Mouse (Mus musculus): ENCODE data around the gene Gm11032. TPM values are rescaled to one million over a fixed set of nuclear protein-coding genes. Genes with fewer than 3 reads are reported as not detected.

The Gm11032 gene
- not detected for polyA plus RNA-seq (2014; fragmentation: Illumina TruSeq; extraction: RNeasy Lipid Tissue Mini Kit (QIAGEN cat#74804); ENCODE audit: low read depth, low replicate concordance)

DNA sequence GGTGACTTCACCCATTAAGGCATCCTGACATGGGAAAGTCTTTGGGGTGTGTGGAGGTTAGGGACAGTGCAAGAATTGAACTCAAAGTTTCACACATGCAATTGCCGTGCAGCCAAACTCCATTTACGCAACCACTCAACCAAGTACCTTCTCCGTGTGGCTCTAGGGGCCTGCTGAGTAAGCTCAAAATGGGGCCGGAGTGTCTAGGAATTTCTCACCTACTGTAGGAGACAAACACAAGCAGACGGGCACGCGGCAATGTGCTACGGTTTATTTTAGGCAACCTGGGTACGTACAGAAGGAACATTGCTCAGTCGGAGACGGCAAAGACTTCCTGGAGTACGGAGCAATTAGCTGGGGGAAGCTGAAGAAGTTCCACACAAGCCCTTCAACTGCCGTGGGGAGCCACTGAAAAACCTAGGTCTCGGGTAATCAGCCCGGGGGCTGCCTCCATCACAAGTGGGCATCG lies at the start of gene Gm11032:
Gm11032 (plus strand) TSS at position 51 of the 469 bp plus-strand sequence.

DNA sequence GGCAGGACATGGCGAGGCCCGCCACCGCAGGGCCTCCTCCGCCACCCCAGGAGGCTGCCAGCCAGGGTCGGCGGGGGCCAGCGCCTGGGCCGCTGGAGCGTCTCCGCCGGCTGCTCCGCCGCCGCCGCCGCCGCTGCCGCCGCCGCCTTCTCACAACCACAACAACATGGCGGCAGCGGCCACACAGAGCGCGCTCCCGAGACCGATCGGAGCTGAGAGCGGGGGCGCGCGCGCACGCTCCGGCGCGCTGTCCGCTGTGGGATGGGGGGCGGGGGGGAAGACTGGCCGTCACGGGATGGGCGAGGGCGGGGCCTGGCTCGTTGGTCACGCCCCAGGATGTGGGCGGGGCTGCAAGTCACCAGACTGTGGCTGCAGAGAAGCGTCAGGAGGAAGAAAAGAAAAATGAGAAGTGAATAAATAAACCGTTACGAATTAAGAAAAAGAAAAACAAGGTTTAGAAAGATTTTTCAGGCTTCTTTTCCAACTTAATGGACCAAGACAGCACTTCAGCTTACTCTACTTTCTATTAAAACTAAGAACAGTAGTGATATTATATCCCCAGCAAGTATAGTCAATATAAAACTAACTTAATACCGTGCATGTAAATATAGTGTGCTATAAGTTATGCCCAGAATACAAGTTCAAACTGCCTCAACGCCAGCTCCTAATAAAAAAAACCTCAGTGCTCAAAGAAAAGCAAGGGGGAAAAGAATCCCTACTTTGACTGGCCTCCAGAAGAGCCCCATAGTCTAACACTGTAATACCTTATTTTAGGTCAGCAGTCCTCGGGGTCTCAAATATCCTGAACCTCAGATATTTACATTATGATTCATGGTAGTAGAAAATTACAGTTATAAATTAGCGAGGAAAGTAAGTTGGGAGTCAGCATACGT lies 25.0 kb upstream of the Gm11032 start, which contains the start of gene Mtmr3:
Mtmr3 (minus strand) TSS at position 256 of the 893 bp plus-strand sequence.

DNA sequence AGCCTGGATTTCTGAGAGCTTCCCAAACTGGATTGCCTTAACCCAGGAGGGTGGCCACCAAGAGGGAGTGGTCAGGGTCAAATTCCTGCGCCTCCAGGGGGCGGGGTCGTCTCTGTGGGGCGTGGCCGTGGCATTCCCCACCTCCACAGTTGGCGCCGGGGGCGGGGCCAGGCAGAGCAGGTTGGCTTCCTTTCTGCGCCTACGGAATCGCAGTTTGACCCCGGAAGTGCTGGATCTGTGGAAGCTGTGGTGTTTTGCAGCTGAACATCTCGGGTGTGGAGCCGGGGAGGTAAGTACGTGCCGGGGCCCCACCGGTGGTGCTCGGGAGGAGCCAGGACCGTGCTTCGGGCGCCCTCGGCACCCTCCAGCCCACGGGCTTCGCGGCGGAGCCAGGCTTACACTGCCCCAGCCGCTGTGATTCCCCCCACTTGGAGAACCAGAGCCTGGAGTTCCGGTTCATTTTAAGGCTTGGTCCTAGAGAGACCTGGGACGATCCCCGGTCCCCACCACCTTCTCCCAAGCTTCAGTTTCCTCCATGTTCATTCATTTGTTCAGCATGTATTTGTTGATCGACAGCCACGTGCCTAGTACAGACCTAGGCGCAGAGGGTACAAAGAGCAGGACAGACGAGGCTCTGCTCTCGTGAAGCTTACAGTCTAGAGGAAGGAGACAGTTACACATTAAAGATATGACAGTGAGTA lies 17.8 kb downstream of the Gm11032 start, which contains the start of gene Ascc2:
Ascc2 (plus strand) TSS at position 214 of the 701 bp plus-strand sequence.

Other genes starting within 250 kb of the Gm11032 start
- not detected for gene Hormad2, start 179.0 kb upstream of the Gm11032 start, polyA plus RNA-seq (2014; fragmentation: Illumina TruSeq; extraction: RNeasy Lipid Tissue Mini Kit (QIAGEN cat#74804); ENCODE audit: low read depth, low replicate concordance)
- 18.8 TPM for gene Mtmr3, start 25.2 kb upstream of the Gm11032 start, polyA plus RNA-seq (2014; fragmentation: Illumina TruSeq; extraction: RNeasy Lipid Tissue Mini Kit (QIAGEN cat#74804); ENCODE audit: low read depth, low replicate concordance)
- gene Ascc2, start 17.7 kb downstream of the Gm11032 start, polyA plus RNA-seq (2014; fragmentation: Illumina TruSeq; extraction: RNeasy Lipid Tissue Mini Kit (QIAGEN cat#74804); ENCODE audit: low read depth, low replicate concordance) = 22.0 TPM
- gene Uqcr10, start 84.3 kb downstream of the Gm11032 start, polyA plus RNA-seq (2014; fragmentation: Illumina TruSeq; extraction: RNeasy Lipid Tissue Mini Kit (QIAGEN cat#74804); ENCODE audit: low read depth, low replicate concordance) = 38.8 TPM
- not detected for gene Zmat5, start 84.6 kb downstream of the Gm11032 start, polyA plus RNA-seq (2014; fragmentation: Illumina TruSeq; extraction: RNeasy Lipid Tissue Mini Kit (QIAGEN cat#74804); ENCODE audit: low read depth, low replicate concordance)
- not detected for gene Cabp7, start 126.7 kb downstream of the Gm11032 start, polyA plus RNA-seq (2014; fragmentation: Illumina TruSeq; extraction: RNeasy Lipid Tissue Mini Kit (QIAGEN cat#74804); ENCODE audit: low read depth, low replicate concordance)
- gene Nf2, start 229.5 kb downstream of the Gm11032 start, polyA plus RNA-seq (2014; fragmentation: Illumina TruSeq; extraction: RNeasy Lipid Tissue Mini Kit (QIAGEN cat#74804); ENCODE audit: low read depth, low replicate concordance) = 217 TPM